Mouse (Mus musculus) ES-Bruce4 (cell line): ENCODE measurements around the gene Trim44.

Source experiments
- CTCF ChIP-seq: IDR thresholded peaks from one replicate; pipeline ENCODE4 v1.8.1; 2011; ENCODE audit warnings: low read depth, low read length
- EP300 ChIP-seq: IDR thresholded peaks from 2 replicates; pipeline ENCODE4 v1.6.1; 2011; ENCODE audit warnings: low read depth, low read length; ENCODE audit not compliant: insufficient read depth
- POLR2A ChIP-seq: IDR thresholded peaks from one replicate; pipeline ENCODE4 v1.8.1; 2011; ENCODE audit warnings: low read length; ENCODE audit not compliant: insufficient read depth

- TF ChIP-seq POLR2A (no peak), CTCF (no peak), EP300 (no peak)
Measured at GRCm38 (mm10) chr2:102399864-102400604, 7.6 kb downstream of the Trim44 start.
